Mouse (Mus musculus) midbrain, postnatal 0 days (tissue): ENCODE data around the gene Ipo7. TPM values are rescaled to one million over a fixed set of nuclear protein-coding genes. Genes with fewer than 3 reads are reported as not detected.

Experiments
- ATAC-seq: fragments of 200-750 bp; cut with Nextera tagmentation; 2 replicates; pipeline ENCODE4 v1.8.0; 2017; ENCODE audit warnings: moderate number of reproducible peaks, mild to moderate bottlenecking, moderate TSS enrichment, moderate library complexity; ENCODE audit not compliant: low FRiP score
- DNase-seq: peaks from one replicate; pipeline ENCODE4 v3.0.0-alpha.2; 2015; ENCODE audit warnings: low spot score
- H3K27ac ChIP-seq: fragments of 300-500 bp; sonication (generic); 2 replicates; pipeline ENCODE4 v1.5.1; 2014; ENCODE audit warnings: low read depth, mild to moderate bottlenecking, low read length, mixed read lengths
- H3K27me3 ChIP-seq: fragments of 300-500 bp; sonication (generic); 2 replicates; pipeline ENCODE4 v1.6.1; 2014; ENCODE audit warnings: low read length, control low read depth, mixed read lengths; ENCODE audit not compliant: insufficient read depth
- H3K36me3 ChIP-seq: fragments of 300-500 bp; sonication (generic); 2 replicates; pipeline ENCODE4 v1.6.1; 2014; ENCODE audit warnings: low read length, control low read depth, mixed read lengths; ENCODE audit not compliant: insufficient read depth
- H3K4me1 ChIP-seq: fragments of 300-500 bp; sonication (generic); 2 replicates; pipeline ENCODE4 v1.6.1; 2014; ENCODE audit warnings: mild to moderate bottlenecking, control low read depth, antibody characterized with exemption, low read length, mixed read lengths; ENCODE audit not compliant: insufficient read depth
- H3K4me2 ChIP-seq: fragments of 300-500 bp; sonication (generic); 2 replicates; pipeline ENCODE4 v1.6.1; 2014; ENCODE audit warnings: low read depth, mild to moderate bottlenecking, low read length, mixed read lengths; ENCODE audit not compliant: poor library complexity, severe bottlenecking
- H3K4me3 ChIP-seq: fragments of 300-500 bp; sonication (generic); 2 replicates; pipeline ENCODE4 v1.5.1; 2014; ENCODE audit warnings: low read depth, mild to moderate bottlenecking, low read length, moderate library complexity
- H3K9ac ChIP-seq: fragments of 300-500 bp; sonication (generic); replicated peaks from 2 replicates; pipeline ENCODE4 v1.6.1; 2014; ENCODE audit warnings: mild to moderate bottlenecking, low read length, moderate library complexity, mixed read lengths; ENCODE audit not compliant: poor library complexity, severe bottlenecking
- H3K9me3 ChIP-seq: fragments of 300-500 bp; sonication (generic); 2 replicates; pipeline ENCODE4 v1.6.1; 2016; ENCODE audit warnings: low read length, control low read depth
- CTCF ChIP-seq: IDR thresholded peaks from 2 replicates; pipeline ENCODE4 v1.5.1; 2016; ENCODE audit warnings: antibody characterized with exemption, mild to moderate bottlenecking
- WGBS: fragments of 180-500 bp; shearing (Covaris S2); extraction: QIAGEN DNeasy Blood & Tissue Kit; methylation state at CpG from one replicate; pipeline ENCODE4 v1.1.7; 2014; 5-methylcytosine and 5-hydroxymethylcytosine counted together
- polyA plus RNA-seq: library from polyadenylated mRNA; unstranded; fragments of >200 nt; fragmentation: Nextera tagmentation; extraction: Ambion mirVana; gene quantifications from 2 replicates; pipeline ENCODE4 v1.2.1, GENCODE M21; 2015
- total RNA-seq: library from RNA; depleted of rRNA; stranded (reverse); fragments of >200 nt; gene quantifications from 2 replicates; pipeline ENCODE4 v1.2.3, GENCODE M21; 2014

The Ipo7 gene
- total and polyA plus RNA-seq, 2 experiments from 2014 or later: 27.5 to 88.2 TPM

DNA sequence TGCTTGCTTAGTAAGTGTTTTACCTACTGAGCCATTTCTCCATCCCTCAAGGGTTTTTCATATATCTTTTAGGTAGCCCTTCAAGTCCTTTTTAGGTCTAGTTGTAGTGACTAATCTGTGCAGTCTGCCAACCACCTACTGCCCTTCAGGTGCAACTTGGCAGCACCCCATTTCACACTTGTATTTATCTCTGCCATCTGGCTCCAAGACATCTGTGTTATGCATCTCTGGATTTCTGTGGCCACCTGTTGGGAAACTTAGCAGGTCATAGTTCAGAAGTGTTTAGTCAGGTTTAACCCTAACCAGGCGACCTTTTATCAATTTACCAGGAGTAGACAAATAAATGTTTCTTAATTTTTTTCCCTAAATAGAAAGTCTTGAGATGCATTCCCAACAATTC lies 6.7 kb upstream of the Ipo7 start:
- H3K4me2 ChIP-seq: no peak overlapping the region
- no peaks in the 10 kb centered on the region for H3K36me3 ChIP-seq
- no peaks in the 10 kb centered on the region for H3K4me1 ChIP-seq
- no peak overlapping the region for H3K27ac ChIP-seq
- ATAC-seq: no peak
- no peaks in the 10 kb centered on the region for H3K9me3 ChIP-seq
- 68% methylated on average over 1 of the region's 1 CpGs for WGBS
- no peak overlapping the region for H3K4me3 ChIP-seq
- H3K27me3 ChIP-seq: no peaks in the 10 kb centered on the region
- no peak for TF ChIP-seq CTCF
- DNase-seq: no peak
- no peak overlapping the region for H3K9ac ChIP-seq

DNA sequence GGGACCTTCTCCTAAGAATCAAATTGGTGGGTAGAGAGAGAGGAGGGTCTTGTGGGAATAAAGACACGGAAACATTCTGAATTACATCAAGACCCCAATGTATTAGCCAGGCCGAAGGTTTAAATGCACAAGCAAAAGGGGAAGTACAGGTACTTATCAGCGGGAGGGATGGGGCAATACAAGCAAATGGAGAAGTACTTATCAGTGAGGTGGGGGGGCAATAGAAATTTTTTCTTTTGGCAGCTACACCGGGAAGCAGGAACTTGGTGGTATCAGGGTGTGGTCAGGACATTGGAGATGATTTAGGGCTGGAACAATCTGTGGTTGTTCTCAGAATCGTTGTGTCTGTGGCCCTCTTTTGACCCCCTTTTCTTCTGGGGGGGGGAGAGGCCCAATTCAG lies 3.8 kb upstream of the Ipo7 start:
- ATAC-seq (no peak), DNase-seq (no peak)
- H3K4me3 ChIP-seq: no peak overlapping the region
- WGBS: 86% methylated on average over 5 of the region's 5 CpGs
- H3K9ac ChIP-seq: no peak overlapping the region
- no peaks in the 10 kb centered on the region for H3K27me3 ChIP-seq
- no peak overlapping the region for H3K27ac ChIP-seq
- no peak for TF ChIP-seq CTCF
- H3K4me1 ChIP-seq: no peaks in the 10 kb centered on the region
- H3K4me2 ChIP-seq: no peak overlapping the region
- no peaks in the 10 kb centered on the region for H3K9me3 ChIP-seq
- no peaks in the 10 kb centered on the region for H3K36me3 ChIP-seq

DNA sequence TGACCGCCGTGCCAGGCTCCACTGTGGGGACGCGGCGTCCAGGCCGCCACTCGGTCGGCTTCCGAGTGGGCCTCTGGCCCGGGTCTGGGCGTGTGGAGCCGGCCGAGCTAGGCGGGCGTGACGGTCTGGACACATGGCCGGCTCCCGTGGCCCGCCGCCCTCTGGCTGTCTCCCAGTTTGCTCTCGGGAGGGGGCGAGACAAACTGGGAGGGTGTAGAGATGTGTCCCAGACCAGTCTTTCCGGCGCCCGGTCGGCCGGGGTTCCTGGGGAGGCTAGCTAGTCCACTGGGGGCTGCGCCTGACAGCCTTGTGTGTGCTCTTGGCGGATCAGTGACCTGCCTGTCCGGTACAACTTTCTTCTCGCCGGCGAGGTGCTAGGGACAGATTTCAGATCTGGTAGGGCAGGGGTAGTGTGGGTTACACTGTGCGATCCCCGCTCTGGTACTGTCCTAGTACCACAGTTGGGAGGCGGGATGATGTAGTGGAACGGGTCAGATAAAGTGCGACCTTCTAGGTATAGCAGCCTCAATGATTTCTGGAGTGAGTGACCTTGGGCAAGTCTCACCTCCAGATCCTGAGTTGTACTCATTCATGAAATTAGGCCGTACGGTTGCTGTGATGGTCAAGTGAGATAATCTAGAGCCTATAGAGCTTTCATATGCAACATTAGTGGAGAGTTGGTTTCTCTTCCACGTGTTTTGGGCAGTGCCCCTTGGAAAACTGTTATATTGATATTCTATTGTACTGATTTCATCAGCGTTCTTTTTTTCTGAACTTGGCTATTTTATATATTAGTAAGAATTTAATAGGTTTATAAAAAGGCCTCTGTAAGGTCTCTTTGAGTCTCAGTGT lies 783 bp downstream of the Ipo7 start:
- H3K4me2 ChIP-seq: peak overlapping the region; percentile 65
- no peaks in the 10 kb centered on the region for H3K27me3 ChIP-seq
- peak overlapping the region; percentile 96 for H3K9ac ChIP-seq
- H3K4me1 ChIP-seq: no peaks in the 10 kb centered on the region
- peak; percentile 83 for ATAC-seq
- TF ChIP-seq CTCF: no peak
- 1% methylated on average over 42 of the region's 42 CpGs for WGBS
- H3K9me3 ChIP-seq: no peaks in the 10 kb centered on the region
- DNase-seq: peak; percentile 40
- H3K36me3 ChIP-seq: no peaks in the 10 kb centered on the region
- H3K27ac ChIP-seq: peak overlapping the region; percentile 89
- peak overlapping the region; percentile 99 for H3K4me3 ChIP-seq

DNA sequence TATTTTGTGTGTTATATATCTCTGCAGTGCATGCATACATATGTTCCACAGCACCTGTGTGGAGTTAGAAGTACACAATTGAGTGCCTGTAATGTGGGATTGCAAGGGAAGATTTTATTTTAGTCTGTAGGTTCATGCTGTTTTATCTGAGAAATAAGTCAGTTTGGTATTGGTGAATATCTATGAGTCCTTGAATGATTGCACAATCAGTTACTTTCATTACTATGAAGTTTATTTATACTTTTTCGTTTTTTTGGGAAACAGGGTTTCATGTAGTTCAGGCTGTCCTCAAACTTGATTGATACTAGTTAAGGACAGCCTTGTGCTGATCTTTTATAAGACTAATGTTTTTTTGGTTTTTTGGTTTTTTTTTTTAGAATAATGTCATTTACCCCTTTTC lies 5.5 kb downstream of the Ipo7 start:
- ATAC-seq (no peak), DNase-seq (no peak)
- H3K9ac ChIP-seq: no peak overlapping the region
- no peaks in the 10 kb centered on the region for H3K9me3 ChIP-seq
- no peak overlapping the region for H3K27ac ChIP-seq
- no peak for TF ChIP-seq CTCF
- no peaks in the 10 kb centered on the region for H3K27me3 ChIP-seq
- H3K36me3 ChIP-seq: no peaks in the 10 kb centered on the region
- WGBS: 83% methylated on average over 1 of the region's 1 CpGs
- no peak overlapping the region for H3K4me3 ChIP-seq
- H3K4me1 ChIP-seq: no peaks in the 10 kb centered on the region
- H3K4me2 ChIP-seq: no peak overlapping the region

DNA sequence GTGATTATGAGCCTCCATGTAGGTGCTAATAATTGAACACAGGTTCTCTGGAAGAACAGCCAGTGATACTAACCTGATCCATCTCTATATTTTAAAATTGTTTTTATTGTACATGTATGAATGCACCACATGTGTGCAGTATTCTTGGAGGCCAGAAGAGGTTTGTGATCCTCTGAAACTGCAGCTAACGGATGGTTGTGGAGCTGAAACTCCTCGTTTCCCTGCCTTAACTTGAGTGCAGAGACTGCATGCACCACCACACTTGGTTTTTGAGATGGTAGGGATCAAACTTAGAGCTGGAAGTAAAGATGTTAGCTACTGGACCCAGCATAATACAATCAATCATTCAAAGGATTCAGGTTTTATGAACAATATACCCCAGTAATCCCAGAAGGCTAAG lies 8.5 kb downstream of the Ipo7 start:
- TF ChIP-seq CTCF: no peak
- Histone ChIP-seq H3K9me3 (no peaks in the 10 kb centered on the region), H3K27me3 (no peaks in the 10 kb centered on the region), H3K4me2 (no peak overlapping the region), H3K4me3 (no peak overlapping the region), H3K36me3 (0 out of 2 replicates have a peak, but pooled peaks cover 3% of the 10 kb centered on the region), H3K9ac (no peak overlapping the region), H3K27ac (no peak overlapping the region), H3K4me1 (no peaks in the 10 kb centered on the region)
- DNase-seq: no peak
- 83% methylated on average over 2 of the region's 2 CpGs for WGBS
- ATAC-seq: no peak

DNA sequence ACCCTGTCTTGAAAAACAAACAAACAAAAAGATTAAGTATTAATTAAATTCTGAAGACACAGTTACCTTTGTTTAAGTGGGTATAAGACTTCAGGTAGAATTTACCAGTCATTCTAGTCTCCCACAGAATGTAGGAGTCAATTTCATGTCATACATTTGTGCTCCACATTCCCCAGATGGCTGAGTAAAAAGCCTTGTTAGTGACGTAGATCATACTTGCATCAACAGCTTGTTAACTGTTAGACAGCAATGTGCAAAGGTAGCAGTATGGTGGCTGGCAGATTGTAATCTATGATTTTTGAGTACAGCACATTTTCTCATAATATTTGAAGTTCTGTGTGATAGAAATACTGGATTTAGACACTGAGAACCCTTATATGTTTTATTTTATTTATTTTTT lies 10.8 kb downstream of the Ipo7 start:
- Histone ChIP-seq H3K36me3 (peaks cover 12% of the 10 kb centered on the region), H3K4me3 (no peak overlapping the region), H3K9ac (no peak overlapping the region), H3K4me2 (no peak overlapping the region), H3K9me3 (no peaks in the 10 kb centered on the region), H3K27ac (no peak overlapping the region), H3K27me3 (no peaks in the 10 kb centered on the region), H3K4me1 (no peaks in the 10 kb centered on the region)
- 83% methylated on average over 1 of the region's 1 CpGs for WGBS
- no peak for TF ChIP-seq CTCF
- ATAC-seq (no peak), DNase-seq (no peak)
